Mouse (Mus musculus) CH12.LX (cell line): ENCODE results near the gene Srsf10.

Experiments used
- BHLHE40 ChIP-seq: IDR thresholded peaks from 2 replicates; pipeline ENCODE4 v1.6.1; 2011; ENCODE audit warnings: mild to moderate bottlenecking, low read depth, low read length, improper control_type of control experiment
- CHD2 ChIP-seq: IDR thresholded peaks from 2 replicates; pipeline ENCODE4 v1.6.1; 2011; ENCODE audit warnings: low read length, improper control_type of control experiment
- CTCF ChIP-seq, 2 experiments: IDR thresholded peaks in 1 of 2; conservative IDR thresholded peaks in 1 of 2; 2 replicates each; pipeline ENCODE4 v1.5.1; 2011 to 2012; ENCODE audit warnings: low read depth in 2 of 2, low read length in 2 of 2, improper control_type of control experiment in 1 of 2, inconsistent platforms in 1 of 2, mild to moderate bottlenecking in 1 of 2, moderate library complexity in 1 of 2
- EP300 ChIP-seq: IDR thresholded peaks from 2 replicates; pipeline ENCODE4 v1.6.1; 2011; ENCODE audit warnings: low read length, improper control_type of control experiment
- HCFC1 ChIP-seq: IDR thresholded peaks from 2 replicates; pipeline ENCODE4 v1.6.1; 2012; ENCODE audit warnings: low read depth, mild to moderate bottlenecking, inconsistent platforms, low read length, improper control_type of control experiment
- JUND ChIP-seq: conservative IDR thresholded peaks from 2 replicates; pipeline ENCODE4 v1.6.1; 2011; ENCODE audit warnings: low read depth, low read length, improper control_type of control experiment
- KAT2A ChIP-seq: IDR thresholded peaks from 2 replicates; pipeline ENCODE4 v1.6.1; 2012; ENCODE audit warnings: low read length, improper control_type of control experiment, inconsistent platforms; ENCODE audit not compliant: insufficient replicate concordance
- MAX ChIP-seq: IDR thresholded peaks from 2 replicates; pipeline ENCODE4 v1.6.1; 2011; ENCODE audit warnings: low read length, improper control_type of control experiment
- MXI1 ChIP-seq: IDR thresholded peaks from 2 replicates; pipeline ENCODE4 v1.6.1; 2011; ENCODE audit warnings: mild to moderate bottlenecking, low read depth, low read length, improper control_type of control experiment
- POLR2A ChIP-seq: IDR thresholded peaks from 2 replicates; pipeline ENCODE4 v1.6.1; 2011; ENCODE audit warnings: low read depth, mild to moderate bottlenecking, improper control_type of control experiment, low read length
- TCF12 ChIP-seq: IDR thresholded peaks from 2 replicates; pipeline ENCODE4 v1.6.1; 2014; ENCODE audit warnings: low read depth, mild to moderate bottlenecking, inconsistent platforms, low read length, improper control_type of control experiment
- USF1 ChIP-seq: IDR thresholded peaks from 2 replicates; pipeline ENCODE4 v1.6.1; 2014; ENCODE audit warnings: low read depth, mild to moderate bottlenecking, inconsistent platforms, low read length, improper control_type of control experiment
- ZNF384 ChIP-seq: IDR thresholded peaks from 2 replicates; pipeline ENCODE4 v1.6.1; 2012; ENCODE audit warnings: low read depth, low read length, improper control_type of control experiment, inconsistent platforms

GRCm38 (mm10) chr4:135883401-135883851, 27.9 kb downstream of the Srsf10 start:
- no peak for TF ChIP-seq JUND
- TF ChIP-seq CTCF (conservative IDR thresholded peaks at IDR 0.05 in 1 of 2, IDR thresholded peaks at IDR 0.05 in 1 of 2; ENCODE audit: low read depth in 2 of 2, low read length in 2 of 2), result no peak
- TF ChIP-seq HCFC1, result no peak
- TF ChIP-seq POLR2A, result no peak
- TF ChIP-seq TCF12, result no peak
- TF ChIP-seq USF1, result no peak
- no peak for TF ChIP-seq MXI1
- no peak for TF ChIP-seq EP300
- TF ChIP-seq KAT2A, result no peak
- TF ChIP-seq BHLHE40, result no peak
- TF ChIP-seq MAX, result no peak
- TF ChIP-seq ZNF384, result no peak
- TF ChIP-seq CHD2, result no peak
